Mouse (Mus musculus): ENCODE results near the gene Aamp. TPM values are rescaled to one million over a fixed set of nuclear protein-coding genes. Genes with fewer than 3 reads are reported as not detected.
"Not testable (repeated sequence)": the region's sequence is repeated elsewhere in the genome, so short reads cannot be mapped to it uniquely, and the experiment has no call there.

Gene Aamp
- polyA plus RNA-seq (2015; fragmentation: Nextera tagmentation; extraction: Ambion mirVana), result 225 and 244 TPM in 2 replicates

DNA sequence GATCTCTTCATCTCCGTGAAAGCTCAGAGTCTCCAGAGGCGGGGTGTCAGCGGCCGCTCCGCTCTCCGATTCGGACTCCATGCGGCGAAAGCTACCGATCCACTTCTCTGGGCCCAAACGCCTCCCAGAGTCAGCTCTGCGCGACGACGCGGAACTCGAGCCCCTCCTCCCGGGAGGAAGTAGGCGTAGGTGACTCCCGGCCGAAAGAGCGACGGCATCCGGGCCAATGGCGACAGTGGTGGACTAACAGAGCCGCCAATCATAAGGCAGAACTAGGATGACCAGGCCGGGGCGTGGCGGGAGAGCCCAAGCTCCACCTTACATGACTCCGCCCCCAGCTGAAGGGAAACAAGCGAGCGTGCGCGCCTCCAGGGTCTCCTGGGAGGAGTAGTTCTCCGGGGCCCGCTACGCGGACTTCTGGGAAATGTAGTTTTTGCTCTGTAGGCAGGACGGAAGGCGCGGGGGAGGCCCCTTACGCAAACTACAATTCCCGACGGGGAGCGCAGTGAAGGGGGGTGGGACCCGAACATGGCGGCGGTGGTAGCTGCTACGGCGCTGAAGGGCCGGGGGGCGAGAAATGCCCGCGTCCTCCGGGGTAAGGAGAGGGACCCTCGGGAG lies at the start of gene Aamp, which contains the start of gene Pnkd:
TSS of gene Aamp (minus strand) at position 196 of the 618 bp plus-strand sequence.
TSS of gene Pnkd (plus strand) at position 388 of the 618 bp plus-strand sequence.
- ATAC-seq, result peak; percentile 97
- peak within 1 kb of the TSS; percentile 88 for H3K27ac ChIP-seq
- peak within 1 kb of the TSS; percentile 81 for H3K4me3 ChIP-seq (replicated peaks)
- H3K4me1 ChIP-seq (replicated peaks), result peaks cover 41% of the 10 kb centered on the region
- H3K9me3 ChIP-seq, result no peaks in the 10 kb centered on the region
- H3K36me3 ChIP-seq, result peaks cover 39% of the 10 kb centered on the region
- WGBS, result under 1% methylated on average over 56 of the region's 56 CpGs
- peak within 1 kb of the TSS; percentile 79 for H3K4me2 ChIP-seq (replicated peaks)
- no peaks in the 10 kb centered on the region for H3K27me3 ChIP-seq (replicated peaks)
- peak within 1 kb of the TSS; percentile 75 for H3K9ac ChIP-seq

DNA sequence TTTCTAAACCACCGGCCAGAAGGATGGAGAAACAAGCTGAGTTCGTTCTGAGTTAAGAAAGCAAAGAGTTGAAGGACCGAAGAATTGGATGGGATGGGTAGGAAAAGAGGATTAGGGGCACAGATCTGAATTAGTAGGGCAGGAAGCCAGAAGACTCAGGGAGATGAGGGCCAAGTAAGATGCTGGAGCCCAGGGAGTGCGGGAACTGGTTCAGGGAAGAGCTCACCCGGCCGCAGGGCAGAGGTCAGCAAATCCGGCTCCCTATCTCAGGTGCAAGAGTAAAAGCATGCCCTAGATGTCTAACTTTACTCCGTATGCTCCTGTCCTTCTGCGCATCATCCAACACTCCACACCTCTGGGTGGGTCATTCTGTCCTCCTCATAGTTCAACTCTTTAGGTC lies 48.4 kb upstream of the Aamp start:
- Histone ChIP-seq H3K4me2 (replicated peaks) (peak overlapping the region; percentile 87), H3K4me3 (replicated peaks) (peak overlapping the region; percentile 56), H3K4me1 (replicated peaks) (peaks cover 20% of the 10 kb centered on the region), H3K36me3 (no peaks in the 10 kb centered on the region), H3K9ac (peak overlapping the region; percentile 50), H3K27me3 (replicated peaks) (no peaks in the 10 kb centered on the region), H3K9me3 (no peaks in the 10 kb centered on the region), H3K27ac (peak overlapping the region; percentile 84)
- ATAC-seq, result no peak
- 5% methylated on average over 9 of the region's 9 CpGs for WGBS

DNA sequence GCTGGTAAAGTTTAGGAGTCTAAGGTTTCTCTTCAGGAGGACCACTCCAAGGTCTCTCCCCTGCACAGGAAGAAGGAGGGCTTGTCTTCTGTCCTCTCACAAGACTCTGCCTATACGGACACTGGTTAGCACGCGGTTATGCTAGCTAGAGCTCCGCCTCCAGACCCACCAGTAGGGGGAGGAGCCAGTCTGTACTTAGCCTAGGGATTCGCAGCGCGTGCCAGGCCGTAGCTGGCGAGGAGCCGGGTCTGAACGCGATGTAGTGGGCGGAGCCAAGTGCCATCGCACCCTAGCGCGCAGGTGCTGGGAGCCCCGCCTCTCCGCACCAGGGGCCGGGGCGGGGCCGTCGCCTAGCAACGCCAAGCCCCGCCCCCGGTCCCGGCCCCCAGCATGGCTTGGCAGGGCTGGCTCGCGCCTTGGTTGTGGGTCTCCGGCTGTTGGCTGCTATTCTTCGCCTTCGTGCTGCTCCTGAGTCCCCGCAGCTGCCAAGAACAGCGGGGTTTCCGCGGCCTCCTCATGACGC lies 47.8 kb upstream of the Aamp start:
- peak; percentile 97 for ATAC-seq
- no peaks in the 10 kb centered on the region for H3K27me3 ChIP-seq (replicated peaks)
- H3K4me2 ChIP-seq (replicated peaks), result peak overlapping the region; percentile 87
- H3K27ac ChIP-seq, result peak overlapping the region; percentile 84
- H3K9me3 ChIP-seq, result no peaks in the 10 kb centered on the region
- under 1% methylated on average over 36 of the region's 36 CpGs for WGBS
- H3K4me1 ChIP-seq (replicated peaks), result peaks cover 20% of the 10 kb centered on the region
- H3K36me3 ChIP-seq, result no peaks in the 10 kb centered on the region
- peak overlapping the region; percentile 50 for H3K9ac ChIP-seq
- H3K4me3 ChIP-seq (replicated peaks), result peak overlapping the region; percentile 56

DNA sequence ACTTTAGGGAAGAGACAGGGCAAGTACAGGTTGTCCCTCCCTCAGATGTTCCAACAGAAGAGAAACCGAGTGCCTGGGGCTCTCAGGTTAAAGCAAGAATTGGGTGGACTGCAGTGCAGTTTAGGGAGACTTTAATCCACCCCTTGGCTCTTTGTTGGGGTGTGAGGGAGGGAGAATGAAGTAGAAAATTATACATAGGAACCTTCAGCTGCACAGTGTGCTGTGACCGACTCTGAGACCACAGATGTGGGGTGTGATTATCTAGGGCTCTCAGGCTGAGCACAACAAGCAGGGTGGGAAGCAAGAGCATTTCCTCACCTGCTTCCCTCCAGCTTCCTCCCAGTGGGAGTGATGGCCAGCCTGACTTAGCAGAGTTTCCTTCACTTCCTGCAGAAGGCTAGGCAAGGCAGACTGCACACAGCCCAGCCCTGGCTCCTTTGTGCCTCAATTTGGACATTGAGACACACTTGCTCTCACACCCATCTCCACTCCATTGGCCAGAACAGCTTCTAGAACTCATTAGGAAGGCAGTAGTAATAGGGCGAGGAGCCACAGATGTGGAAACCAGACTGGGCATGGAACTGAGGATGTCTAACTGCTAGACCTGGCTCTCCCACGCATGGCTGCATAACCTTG lies 46.6 kb upstream of the Aamp start:
- Histone ChIP-seq H3K4me3 (replicated peaks) (no peak overlapping the region), H3K27me3 (replicated peaks) (no peaks in the 10 kb centered on the region), H3K27ac (peak overlapping the region; percentile 70), H3K9ac (no peak overlapping the region), H3K9me3 (no peaks in the 10 kb centered on the region), H3K36me3 (no peaks in the 10 kb centered on the region), H3K4me2 (replicated peaks) (no peak overlapping the region), H3K4me1 (replicated peaks) (peaks cover 20% of the 10 kb centered on the region)
- 69% methylated on average over 4 of the region's 4 CpGs for WGBS
- ATAC-seq, result no peak

DNA sequence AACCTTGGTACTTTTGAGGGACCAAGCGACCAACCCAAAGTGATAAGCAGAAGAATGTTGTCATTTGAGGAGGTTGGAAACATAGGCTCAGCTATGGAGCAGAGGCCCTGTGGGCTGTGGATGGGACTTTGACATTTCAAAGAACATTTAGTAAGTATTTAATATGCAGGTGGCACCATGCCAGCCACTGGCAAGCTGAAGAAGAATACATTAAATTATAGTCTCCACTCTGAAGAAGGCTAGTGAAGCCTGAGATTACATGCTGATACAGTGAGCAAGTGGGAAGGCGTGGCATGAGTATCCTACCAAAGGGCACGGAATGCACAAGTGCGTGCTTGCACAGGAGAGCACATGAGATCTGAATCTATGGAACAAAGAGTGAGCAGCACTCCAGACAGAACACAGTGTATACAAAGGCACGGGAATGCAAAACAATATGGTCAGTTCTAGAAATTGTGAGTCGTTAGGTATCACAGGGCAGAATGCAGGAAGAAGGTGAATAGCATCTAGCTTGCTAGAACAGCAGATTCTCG lies 45.4 kb upstream of the Aamp start:
- Histone ChIP-seq H3K36me3 (no peaks in the 10 kb centered on the region), H3K9me3 (no peaks in the 10 kb centered on the region), H3K4me3 (replicated peaks) (no peak overlapping the region), H3K4me1 (replicated peaks) (peaks cover 20% of the 10 kb centered on the region), H3K27me3 (replicated peaks) (no peaks in the 10 kb centered on the region), H3K9ac (no peak overlapping the region), H3K27ac (peak overlapping the region; percentile 70), H3K4me2 (replicated peaks) (no peak overlapping the region)
- peak; percentile 16; the same call in 1 of the 2 replicates for ATAC-seq
- 62% methylated on average over 7 of the region's 7 CpGs for WGBS

DNA sequence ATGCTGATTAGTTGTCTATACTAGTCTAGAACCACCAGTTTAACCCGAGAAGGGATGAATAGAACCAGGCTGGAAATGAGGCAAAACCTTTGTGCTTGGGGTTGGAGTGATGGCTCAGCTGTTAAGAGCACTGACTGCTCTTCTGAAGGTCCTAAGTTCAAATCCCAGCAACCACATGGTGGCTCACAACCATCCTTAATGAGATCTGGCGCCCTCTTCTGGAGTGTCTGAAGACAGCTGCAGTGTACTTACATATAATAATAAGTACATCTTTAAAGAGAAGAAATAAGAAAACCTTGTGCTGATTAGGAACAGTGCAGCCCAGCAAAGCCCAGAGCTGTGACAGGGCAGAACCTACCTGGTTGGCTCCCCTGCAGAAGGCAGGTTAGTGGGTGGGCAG lies 42.4 kb upstream of the Aamp start:
- H3K4me2 ChIP-seq (replicated peaks); H3K27me3 ChIP-seq (replicated peaks); H3K36me3 ChIP-seq; H3K4me3 ChIP-seq (replicated peaks); H3K27ac ChIP-seq; ATAC-seq; H3K9me3 ChIP-seq; H3K9ac ChIP-seq: not testable (repeated sequence)
- WGBS, result 77% methylated on average over 2 of the region's 2 CpGs
- H3K4me1 ChIP-seq (replicated peaks), result peaks cover 12% of the 10 kb centered on the region

DNA sequence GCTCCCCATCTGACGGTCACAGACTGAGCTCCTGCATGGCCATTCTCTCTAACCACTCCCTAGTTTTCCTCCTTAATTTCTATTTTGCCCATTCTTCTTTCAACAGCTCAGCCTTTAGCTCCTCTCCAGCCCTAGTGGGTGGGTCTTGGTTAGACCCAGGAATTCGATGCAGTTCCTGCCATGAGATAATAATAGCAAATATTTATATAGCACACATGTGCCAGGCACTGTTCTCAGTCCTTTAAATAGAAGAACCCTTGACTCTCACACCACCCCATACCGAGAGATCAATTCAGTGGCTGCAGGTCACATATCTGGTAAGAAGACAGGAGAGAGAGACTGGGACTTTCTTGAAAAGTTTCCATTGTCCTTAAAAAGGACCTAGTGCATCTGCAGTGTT lies 36.9 kb upstream of the Aamp start:
- no peaks in the 10 kb centered on the region for H3K9me3 ChIP-seq
- no peak overlapping the region for H3K9ac ChIP-seq
- 41% methylated on average over 3 of the region's 3 CpGs for WGBS
- no peak overlapping the region for H3K4me2 ChIP-seq (replicated peaks)
- no peaks in the 10 kb centered on the region for H3K4me1 ChIP-seq (replicated peaks)
- no peaks in the 10 kb centered on the region for H3K27me3 ChIP-seq (replicated peaks)
- no peaks in the 10 kb centered on the region for H3K36me3 ChIP-seq
- no peak overlapping the region for H3K27ac ChIP-seq
- ATAC-seq, result 0 out of 2 replicates have a peak, but pooled peaks have one; percentile 28
- H3K4me3 ChIP-seq (replicated peaks), result no peak overlapping the region

DNA sequence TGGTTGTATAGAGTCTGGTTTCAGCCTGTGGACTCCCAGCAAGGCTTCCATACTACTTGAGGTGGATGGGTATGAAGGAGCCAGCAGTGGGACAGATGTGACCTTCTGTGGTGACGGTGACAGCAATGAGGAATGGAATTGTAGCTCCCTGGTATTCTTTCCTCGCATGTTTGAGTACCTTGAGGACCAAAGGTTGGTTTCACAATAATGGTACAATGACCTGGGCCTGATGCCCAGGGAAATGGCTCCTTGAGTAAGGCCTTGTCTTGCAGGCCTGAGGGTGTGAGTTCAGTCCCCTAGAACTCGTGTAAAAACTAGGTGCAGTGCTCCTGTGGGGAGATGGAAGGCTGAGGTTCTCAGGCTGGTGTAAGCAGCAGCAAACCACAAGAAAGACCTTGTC lies 34.2 kb upstream of the Aamp start:
- Histone ChIP-seq H3K9ac (no peak overlapping the region), H3K4me2 (replicated peaks) (no peak overlapping the region), H3K27me3 (replicated peaks) (no peaks in the 10 kb centered on the region), H3K27ac (no peak overlapping the region), H3K4me1 (replicated peaks) (no peaks in the 10 kb centered on the region), H3K4me3 (replicated peaks) (no peak overlapping the region), H3K36me3 (no peaks in the 10 kb centered on the region), H3K9me3 (no peaks in the 10 kb centered on the region)
- no peak for ATAC-seq
- 88% methylated on average over 3 of the region's 3 CpGs for WGBS

DNA sequence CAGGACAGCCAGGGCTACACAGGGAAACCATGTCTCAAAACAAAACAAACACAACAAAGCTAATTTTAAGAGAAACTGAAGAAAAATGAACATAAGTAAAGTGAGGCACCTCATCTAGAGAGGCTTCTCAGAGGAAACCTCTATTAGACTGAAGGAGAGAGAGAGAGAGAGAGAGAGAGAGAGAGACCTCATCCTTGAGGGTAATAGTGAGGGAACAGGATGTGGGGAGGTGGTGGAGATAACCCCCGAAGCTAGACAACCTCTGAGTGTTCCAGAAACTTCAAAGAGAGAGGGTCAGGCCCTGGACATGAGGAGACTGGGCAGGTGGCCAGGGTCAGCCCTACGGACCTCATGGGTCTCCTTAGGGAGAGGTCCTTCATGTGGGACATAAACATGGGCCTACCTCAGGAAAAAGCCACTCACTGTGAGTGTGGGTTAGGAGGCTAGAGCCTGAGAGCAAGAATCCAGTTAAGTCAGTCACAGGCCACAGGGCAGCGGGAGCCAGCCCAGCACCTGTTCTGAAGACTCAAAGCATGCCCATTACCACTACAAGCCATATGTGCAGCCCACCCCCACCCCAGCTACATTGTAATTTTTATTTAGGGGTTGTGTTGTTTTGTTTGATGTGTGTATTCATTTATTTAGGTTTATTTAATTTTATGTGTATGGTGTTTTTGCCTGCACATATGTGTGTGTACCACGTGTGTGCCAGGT lies 31.7 kb upstream of the Aamp start:
- H3K27ac ChIP-seq, result no peak overlapping the region
- H3K36me3 ChIP-seq, result no peaks in the 10 kb centered on the region

DNA sequence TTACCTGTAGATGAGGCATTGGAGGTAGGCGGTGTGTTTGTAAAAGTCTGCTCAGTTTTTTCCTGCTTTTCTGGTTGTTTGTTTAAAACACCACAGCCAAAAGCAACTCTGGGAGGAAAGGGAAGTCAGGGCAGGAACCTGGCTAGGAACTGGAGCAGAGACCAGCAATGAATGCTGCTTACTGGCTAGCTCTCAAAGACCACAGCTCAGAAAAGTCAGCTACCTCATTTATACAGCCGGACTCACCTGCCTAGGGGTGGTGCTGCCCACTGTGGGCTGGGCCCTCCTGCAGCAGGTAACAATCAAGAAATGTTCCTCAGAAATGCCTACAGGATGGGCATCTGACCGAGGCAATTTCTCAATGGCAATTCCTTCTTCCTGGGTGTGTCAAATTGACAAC lies 30.3 kb upstream of the Aamp start:
- no peaks in the 10 kb centered on the region for H3K9me3 ChIP-seq
- H3K27me3 ChIP-seq (replicated peaks), result no peaks in the 10 kb centered on the region
- H3K27ac ChIP-seq, result no peak overlapping the region
- H3K4me3 ChIP-seq (replicated peaks), result no peak overlapping the region
- 79% methylated on average over 3 of the region's 3 CpGs for WGBS
- ATAC-seq, result no peak
- no peak overlapping the region for H3K9ac ChIP-seq
- no peaks in the 10 kb centered on the region for H3K36me3 ChIP-seq
- peaks cover 3% of the 10 kb centered on the region; the same call in 1 of the 2 replicates for H3K4me1 ChIP-seq (replicated peaks)
- H3K4me2 ChIP-seq (replicated peaks), result no peak overlapping the region

More for the DNA sequence above, 31.7 kb upstream of the Aamp start:
- Histone ChIP-seq H3K9ac (no peak overlapping the region), H3K9me3 (no peaks in the 10 kb centered on the region), H3K27me3 (replicated peaks) (no peaks in the 10 kb centered on the region), H3K4me2 (replicated peaks) (no peak overlapping the region), H3K4me3 (replicated peaks) (no peak overlapping the region), H3K4me1 (replicated peaks) (no peaks in the 10 kb centered on the region)
- no peak for ATAC-seq
- 78% methylated on average over 4 of the region's 4 CpGs for WGBS

DNA sequence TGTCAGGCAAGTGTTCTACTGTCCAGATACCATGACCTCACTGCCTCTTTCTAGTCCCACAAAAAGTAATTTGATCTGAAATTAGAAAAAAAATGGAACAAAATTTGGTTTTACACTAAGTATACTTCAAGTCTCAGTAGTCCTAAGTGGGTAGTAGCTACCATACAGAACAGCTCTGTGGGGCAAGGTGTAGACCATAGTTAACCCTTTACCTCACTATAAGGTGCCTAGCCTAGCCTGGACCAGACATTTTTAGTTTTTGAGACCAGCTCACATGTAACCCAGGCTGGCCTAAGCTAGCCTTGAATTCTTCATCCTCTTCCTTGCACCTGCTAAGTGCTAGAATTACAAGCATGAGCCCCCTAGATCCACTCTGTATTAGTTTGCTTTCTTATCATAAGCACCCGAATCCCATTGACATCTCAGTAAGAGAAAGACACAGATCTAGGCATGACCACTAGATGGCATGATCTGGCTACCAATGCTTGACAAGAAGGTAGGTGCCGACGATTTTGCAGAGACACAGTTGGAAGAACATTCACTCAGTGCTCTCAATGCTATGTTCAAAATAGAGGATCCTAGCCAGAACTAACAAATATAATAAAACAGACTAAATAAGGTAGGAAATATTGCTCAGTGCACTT lies 28.6 kb upstream of the Aamp start:
- ATAC-seq, result peak; percentile 64
- no peak overlapping the region for H3K9ac ChIP-seq
- no peaks in the 10 kb centered on the region for H3K9me3 ChIP-seq
- no peak overlapping the region for H3K27ac ChIP-seq
- H3K4me2 ChIP-seq (replicated peaks), result no peak overlapping the region
- WGBS, result 2% methylated on average over 3 of the region's 3 CpGs
- H3K4me1 ChIP-seq (replicated peaks), result peaks cover 9% of the 10 kb centered on the region; the same call in 1 of the 2 replicates
- H3K27me3 ChIP-seq (replicated peaks), result no peaks in the 10 kb centered on the region
- no peaks in the 10 kb centered on the region for H3K36me3 ChIP-seq
- H3K4me3 ChIP-seq (replicated peaks), result no peak overlapping the region

DNA sequence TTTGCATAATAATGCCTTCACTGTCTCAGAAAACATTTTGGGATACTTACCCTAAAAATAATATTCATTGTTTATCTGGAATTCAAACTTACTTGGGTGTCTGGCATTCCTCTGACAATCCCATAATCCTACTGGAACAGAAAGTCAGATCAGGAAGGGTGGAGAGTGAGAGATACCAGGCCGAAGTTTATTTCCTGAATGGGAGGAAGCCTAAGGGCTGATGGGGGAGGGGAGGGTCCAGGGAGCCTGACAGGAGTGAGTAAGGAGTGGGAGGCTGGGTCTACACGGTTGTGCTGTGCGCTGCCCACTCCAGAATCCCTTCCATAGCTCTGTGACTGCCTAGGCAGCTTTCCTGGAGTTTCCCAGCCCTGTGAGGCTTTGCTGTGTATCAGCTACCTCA lies 25.2 kb upstream of the Aamp start:
- WGBS, result 15% methylated on average over 3 of the region's 3 CpGs
- H3K4me3 ChIP-seq (replicated peaks), result no peak overlapping the region
- no peak overlapping the region for H3K4me2 ChIP-seq (replicated peaks)
- H3K27me3 ChIP-seq (replicated peaks), result no peaks in the 10 kb centered on the region
- H3K9ac ChIP-seq, result no peak overlapping the region
- no peaks in the 10 kb centered on the region for H3K9me3 ChIP-seq
- no peak for ATAC-seq
- peaks cover 14% of the 10 kb centered on the region; the same call in 1 of the 2 replicates for H3K4me1 ChIP-seq (replicated peaks)
- no peaks in the 10 kb centered on the region for H3K36me3 ChIP-seq
- H3K27ac ChIP-seq, result peak overlapping the region; percentile 45; the same call in 1 of the 2 replicates
